Mouse (Mus musculus): ENCODE data around the gene Izumo1. TPM values are rescaled to one million over a fixed set of nuclear protein-coding genes. Genes with fewer than 3 reads are reported as not detected.
A peak's percentile ranks its signal among the peaks of the same experiment; 100 is the strongest.

The Izumo1 gene
- total RNA-seq (2014; fragmentation: Nextera tagmentation) (not detected in 2 replicates), total RNA-seq (2017) (0.34 TPM in 1 of 2 replicates, not detected in the other)

- peak; percentile 39; the same call in 1 of the 2 replicates for ATAC-seq (replicated peaks; ENCODE audit: poor library complexity, severe bottlenecking)
Observed at GRCm38 (mm10) chr7:45621443-45621842, at the start of gene Izumo1. Gene Izumo1, plus strand, starts transcription at chr7:45621811.

- no peak for ATAC-seq (replicated peaks; ENCODE audit: poor library complexity, severe bottlenecking)
Observed at GRCm38 (mm10) chr7:45571966-45572365, 49.6 kb upstream of the Izumo1 start.

- ATAC-seq (replicated peaks; ENCODE audit: poor library complexity, severe bottlenecking): no peak
Observed at GRCm38 (mm10) chr7:45573954-45574353, 47.7 kb upstream of the Izumo1 start.

GRCm38 (mm10) chr7:45574472-45575379 lies 46.9 kb upstream of the Izumo1 start:
- no peak for ATAC-seq (replicated peaks; ENCODE audit: poor library complexity, severe bottlenecking)

- ATAC-seq (replicated peaks; ENCODE audit: poor library complexity, severe bottlenecking): no peak
Observed at GRCm38 (mm10) chr7:45585923-45586322, 35.7 kb upstream of the Izumo1 start.

GRCm38 (mm10) chr7:45587631-45588592 lies 33.7 kb upstream of the Izumo1 start:
- ATAC-seq (replicated peaks; ENCODE audit: poor library complexity, severe bottlenecking): no peak

- ATAC-seq (replicated peaks; ENCODE audit: poor library complexity, severe bottlenecking): peak; percentile 86
Observed at GRCm38 (mm10) chr7:45589173-45589572, 32.4 kb upstream of the Izumo1 start.

GRCm38 (mm10) chr7:45589898-45590297 lies 31.7 kb upstream of the Izumo1 start:
- ATAC-seq (replicated peaks; ENCODE audit: poor library complexity, severe bottlenecking): no peak

- no peak for ATAC-seq (replicated peaks; ENCODE audit: poor library complexity, severe bottlenecking)
Observed at GRCm38 (mm10) chr7:45590874-45591273, 30.7 kb upstream of the Izumo1 start.

GRCm38 (mm10) chr7:45591880-45592279 lies 29.7 kb upstream of the Izumo1 start:
- peak; percentile 13 for ATAC-seq (replicated peaks; ENCODE audit: poor library complexity, severe bottlenecking)

- ATAC-seq (replicated peaks; ENCODE audit: poor library complexity, severe bottlenecking): peak; percentile 55
Observed at GRCm38 (mm10) chr7:45593118-45593815, 28.3 kb upstream of the Izumo1 start.

- no peak for ATAC-seq (replicated peaks; ENCODE audit: poor library complexity, severe bottlenecking)
Observed at GRCm38 (mm10) chr7:45595176-45595575, 26.4 kb upstream of the Izumo1 start.

GRCm38 (mm10) chr7:45596107-45596506 lies 25.5 kb upstream of the Izumo1 start:
- ATAC-seq (replicated peaks; ENCODE audit: poor library complexity, severe bottlenecking): no peak

GRCm38 (mm10) chr7:45597013-45597412 lies 24.6 kb upstream of the Izumo1 start:
- ATAC-seq (replicated peaks; ENCODE audit: poor library complexity, severe bottlenecking): no peak

- no peak for ATAC-seq (replicated peaks; ENCODE audit: poor library complexity, severe bottlenecking)
Observed at GRCm38 (mm10) chr7:45597527-45597926, 24.1 kb upstream of the Izumo1 start.

GRCm38 (mm10) chr7:45598960-45599879 lies 22.4 kb upstream of the Izumo1 start:
- no peak for ATAC-seq (replicated peaks; ENCODE audit: poor library complexity, severe bottlenecking)

GRCm38 (mm10) chr7:45605704-45606289 lies 15.8 kb upstream of the Izumo1 start:
- ATAC-seq (replicated peaks; ENCODE audit: poor library complexity, severe bottlenecking): no peak

GRCm38 (mm10) chr7:45609511-45609910 lies 12.1 kb upstream of the Izumo1 start:
- no peak for ATAC-seq (replicated peaks; ENCODE audit: poor library complexity, severe bottlenecking)

GRCm38 (mm10) chr7:45616277-45616676 lies 5.3 kb upstream of the Izumo1 start:
- no peak; the same call in 1 of the 2 replicates for ATAC-seq (replicated peaks; ENCODE audit: poor library complexity, severe bottlenecking)

Data from granulocyte monocyte progenitor cell, adult 5-6 weeks (primary cell).